Mouse (Mus musculus) myocyte (in vitro differentiated cells): Measurements from ENCODE around the gene Hist1h3h.

Source experiments
- CEBPB ChIP-seq: IDR thresholded peaks from 2 replicates; pipeline ENCODE4 v1.6.1; 2011; ENCODE audit warnings: mild to moderate bottlenecking, moderate library complexity; ENCODE audit not compliant: poor library complexity, insufficient read depth, severe bottlenecking
- E2F4 ChIP-seq: IDR thresholded peaks from one replicate; pipeline ENCODE4 v1.6.1; 2011; ENCODE audit warnings: mild to moderate bottlenecking, control low read depth, moderate library complexity; ENCODE audit not compliant: insufficient read depth
- MAX ChIP-seq: IDR thresholded peaks from one replicate; pipeline ENCODE4 v1.6.1; 2011; ENCODE audit warnings: low read depth, mild to moderate bottlenecking, control low read depth
- MYOD1 ChIP-seq, 3 experiments: IDR thresholded peaks; one replicate each; pipeline ENCODE4 v1.6.1; 2011; ENCODE audit warnings: control low read depth in 2 of 3, low read depth in 2 of 3, mild to moderate bottlenecking in 2 of 3, moderate library complexity in 1 of 3; ENCODE audit not compliant: insufficient read length in 2 of 3, control insufficient read depth in 1 of 3
- MYOG ChIP-seq, 3 experiments: IDR thresholded peaks; one replicate each; pipeline ENCODE4 v1.6.1; 2011; ENCODE audit warnings: control low read depth in 2 of 3, low read depth in 2 of 3, mild to moderate bottlenecking in 2 of 3; ENCODE audit not compliant: insufficient read length in 2 of 3, control insufficient read depth in 1 of 3, insufficient read depth in 1 of 3
- POLR2A ChIP-seq: IDR thresholded peaks from one replicate; pipeline ENCODE4 v1.6.1; 2011; ENCODE audit warnings: low read depth, mild to moderate bottlenecking, control low read depth, moderate library complexity; ENCODE audit not compliant: insufficient read length
- POLR2AphosphoS2 ChIP-seq: IDR thresholded peaks from one replicate; pipeline ENCODE4 v1.6.1; 2011; ENCODE audit warnings: low read depth, control low read depth; ENCODE audit not compliant: insufficient read length
- REST ChIP-seq: IDR thresholded peaks from one replicate; pipeline ENCODE4 v1.6.1; 2011; ENCODE audit warnings: mild to moderate bottlenecking, control low read depth, moderate library complexity; ENCODE audit not compliant: insufficient read depth, insufficient read length
- SRF ChIP-seq: IDR thresholded peaks from one replicate; pipeline ENCODE4 v1.6.1; 2011; ENCODE audit warnings: low read depth; ENCODE audit not compliant: control insufficient read depth, insufficient read length
- TCF12 ChIP-seq: IDR thresholded peaks from one replicate; pipeline ENCODE4 v1.6.1; 2011; ENCODE audit warnings: mild to moderate bottlenecking, control low read depth; ENCODE audit not compliant: poor library complexity, insufficient read depth, severe bottlenecking
- USF1 ChIP-seq: IDR thresholded peaks from one replicate; pipeline ENCODE4 v1.6.1; 2011; ENCODE audit warnings: low read depth, mild to moderate bottlenecking, control low read depth, moderate library complexity

DNA sequence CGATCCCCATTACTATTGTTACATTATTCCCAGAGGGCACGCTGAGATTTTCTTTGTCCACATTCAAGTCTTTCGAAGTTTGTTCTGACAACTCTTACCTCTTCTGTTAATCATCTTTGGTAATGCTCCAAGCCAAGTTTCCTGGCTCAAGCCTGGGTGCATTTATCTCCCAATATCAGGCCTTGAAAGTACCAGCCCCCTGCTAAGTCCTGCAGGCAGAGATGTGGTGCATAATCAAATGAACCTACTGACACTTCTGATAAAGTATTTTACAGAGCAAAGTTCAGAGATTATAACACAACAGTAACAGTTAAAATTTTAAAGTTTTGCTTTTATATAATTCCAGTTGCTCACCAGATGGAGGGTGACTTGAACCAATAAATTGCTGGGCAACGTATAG is 5.8 kb upstream of the Hist1h3h start:
- no peak for TF ChIP-seq E2F4
- no peak for TF ChIP-seq POLR2A
- no peak for TF ChIP-seq MAX
- TF ChIP-seq TCF12: no peak
- no peak for TF ChIP-seq MYOD1 (IDR thresholded peaks at IDR 0.05; ENCODE audit: control insufficient read depth in 1 of 3, insufficient read length in 2 of 3, low read depth in 2 of 3)
- TF ChIP-seq MYOG (IDR thresholded peaks at IDR 0.05; ENCODE audit: control insufficient read depth in 1 of 3, insufficient read depth in 1 of 3, insufficient read length in 2 of 3, low read depth in 2 of 3): no peak
- no peak for TF ChIP-seq USF1
- TF ChIP-seq CEBPB: no peak
- no peak for TF ChIP-seq REST
- no peak for TF ChIP-seq POLR2AphosphoS2
- TF ChIP-seq SRF: no peak
